Mouse (Mus musculus) bone marrow, adult 2 months (tissue): ENCODE data around the gene Mgat4b. TPM values are rescaled to one million over a fixed set of nuclear protein-coding genes. Genes with fewer than 3 reads are reported as not detected.

Source experiments
- H3K27ac ChIP-seq: fragments of 200-500 bp; 2 replicates; pipeline ENCODE4 v1.5.1; 2012; ENCODE audit warnings: low read depth, mild to moderate bottlenecking, control low read depth, inconsistent platforms, low read length; ENCODE audit not compliant: control insufficient read depth, poor library complexity, insufficient read depth
- H3K4me1 ChIP-seq: fragments of 200-500 bp; 2 replicates; pipeline ENCODE4 v1.6.1; 2011; ENCODE audit warnings: low read length; ENCODE audit not compliant: control insufficient read depth, insufficient read depth
- H3K4me3 ChIP-seq: fragments of 200-500 bp; replicated peaks from 2 replicates; pipeline ENCODE3; 2011; ENCODE audit warnings: mild to moderate bottlenecking, low read depth, low read length, control low read depth; ENCODE audit not compliant: control insufficient read depth
- CTCF ChIP-seq: fragments of 200-500 bp; IDR thresholded peaks from 2 replicates; pipeline ENCODE4 v1.5.1; 2011; ENCODE audit warnings: low read length, control low read depth; ENCODE audit not compliant: control insufficient read depth, insufficient read depth
- POLR2A ChIP-seq: fragments of 200-500 bp; IDR thresholded peaks from 2 replicates; pipeline ENCODE4 v1.6.1; 2011; ENCODE audit warnings: low read depth, mild to moderate bottlenecking, control low read depth, low read length, borderline replicate concordance; ENCODE audit not compliant: control insufficient read depth
- WGBS: fragments of 180-500 bp; shearing (Covaris S2); methylation state at CpG from one replicate; pipeline ENCODE4 v1.1.7; 2018; 5-methylcytosine and 5-hydroxymethylcytosine counted together
- polyA plus RNA-seq: library from polyadenylated mRNA; stranded (reverse); fragments of >200 nt; gene quantifications from 2 replicates; pipeline ENCODE4 v1.2.4, GENCODE M21; 2011; ENCODE audit warnings: low replicate concordance; ENCODE audit not compliant: missing spikeins, insufficient read depth, insufficient read length

The Mgat4b gene
- polyA plus RNA-seq, 1 experiment, result 20.7 TPM

DNA sequence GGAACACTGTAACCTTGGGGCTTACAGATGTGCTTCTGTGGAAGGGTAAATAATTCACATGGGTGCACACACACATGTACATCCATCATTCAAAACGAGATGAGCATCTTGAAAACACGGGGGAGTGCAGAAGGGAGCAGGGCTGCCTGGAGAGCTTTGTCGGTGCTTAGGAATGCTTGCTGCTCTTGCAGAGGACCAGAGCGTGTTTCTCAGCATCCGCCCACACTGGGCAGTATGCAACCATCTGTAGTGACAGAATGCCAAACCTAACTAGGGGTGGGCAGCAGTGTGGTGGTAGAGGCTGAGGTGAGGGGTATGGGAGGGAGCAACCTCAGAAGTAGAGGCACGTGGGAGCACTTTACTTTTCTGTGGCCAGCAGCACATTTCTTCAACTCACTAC is 33.6 kb upstream of the Mgat4b start:
- 86% methylated on average over 6 of the region's 6 CpGs for WGBS
- H3K4me1 ChIP-seq, result no peaks in the 10 kb centered on the region; the same call in 1 of the 2 replicates
- no peak overlapping the region for H3K27ac ChIP-seq
- no peak overlapping the region for H3K4me3 ChIP-seq
- TF ChIP-seq POLR2A (no peak), CTCF (no peak)

DNA sequence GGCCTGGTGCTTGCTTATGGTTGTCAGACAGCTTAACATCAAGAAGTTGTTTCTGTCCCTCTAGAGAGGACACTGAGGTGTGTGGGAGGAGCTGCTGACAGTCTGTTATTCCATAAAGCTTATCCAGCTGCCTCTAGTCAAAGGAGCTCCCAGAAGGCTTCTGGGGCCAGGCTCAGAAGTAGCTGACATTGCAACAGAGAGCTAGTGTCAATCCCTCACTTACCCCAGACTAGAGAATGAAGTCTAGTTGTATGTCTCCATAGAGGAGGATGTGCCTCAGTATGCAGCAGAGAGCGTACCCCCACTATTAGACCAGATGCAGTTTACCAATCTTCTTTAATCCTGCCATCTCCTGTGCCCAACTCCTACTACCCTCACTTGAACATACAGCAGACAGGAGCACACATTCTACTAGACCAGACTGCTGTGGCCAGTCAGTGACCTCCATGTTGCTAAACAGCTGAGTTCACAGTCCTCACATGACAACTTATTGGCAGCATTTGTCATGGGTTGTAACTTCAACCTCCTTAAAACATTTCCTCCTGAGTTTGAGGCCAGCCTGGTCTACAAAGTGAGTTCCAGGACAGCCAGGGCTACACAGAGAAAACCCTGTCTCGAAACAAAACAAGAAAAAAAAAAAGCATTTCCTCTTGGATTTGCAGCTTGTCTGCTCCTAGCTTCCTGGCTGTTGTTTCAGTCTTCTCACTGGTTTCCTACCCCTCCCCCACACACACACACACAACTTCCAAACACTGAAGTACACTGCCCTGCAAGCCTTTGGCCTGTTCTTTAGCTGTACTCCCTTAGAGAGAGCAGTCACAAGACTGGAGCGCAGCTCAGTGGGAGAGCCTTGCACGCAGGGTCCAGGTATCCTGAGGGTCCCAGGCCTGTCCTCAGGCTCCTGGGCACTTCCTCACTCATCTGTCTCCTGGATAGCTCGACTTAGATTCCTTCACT is 31.9 kb upstream of the Mgat4b start:
- no peak overlapping the region for H3K4me3 ChIP-seq
- no peak overlapping the region for H3K27ac ChIP-seq
- no peaks in the 10 kb centered on the region; the same call in 1 of the 2 replicates for H3K4me1 ChIP-seq
- WGBS, result 76% methylated on average over 5 of the region's 5 CpGs
- no peak for TF ChIP-seq POLR2A
- TF ChIP-seq CTCF, result no peak

DNA sequence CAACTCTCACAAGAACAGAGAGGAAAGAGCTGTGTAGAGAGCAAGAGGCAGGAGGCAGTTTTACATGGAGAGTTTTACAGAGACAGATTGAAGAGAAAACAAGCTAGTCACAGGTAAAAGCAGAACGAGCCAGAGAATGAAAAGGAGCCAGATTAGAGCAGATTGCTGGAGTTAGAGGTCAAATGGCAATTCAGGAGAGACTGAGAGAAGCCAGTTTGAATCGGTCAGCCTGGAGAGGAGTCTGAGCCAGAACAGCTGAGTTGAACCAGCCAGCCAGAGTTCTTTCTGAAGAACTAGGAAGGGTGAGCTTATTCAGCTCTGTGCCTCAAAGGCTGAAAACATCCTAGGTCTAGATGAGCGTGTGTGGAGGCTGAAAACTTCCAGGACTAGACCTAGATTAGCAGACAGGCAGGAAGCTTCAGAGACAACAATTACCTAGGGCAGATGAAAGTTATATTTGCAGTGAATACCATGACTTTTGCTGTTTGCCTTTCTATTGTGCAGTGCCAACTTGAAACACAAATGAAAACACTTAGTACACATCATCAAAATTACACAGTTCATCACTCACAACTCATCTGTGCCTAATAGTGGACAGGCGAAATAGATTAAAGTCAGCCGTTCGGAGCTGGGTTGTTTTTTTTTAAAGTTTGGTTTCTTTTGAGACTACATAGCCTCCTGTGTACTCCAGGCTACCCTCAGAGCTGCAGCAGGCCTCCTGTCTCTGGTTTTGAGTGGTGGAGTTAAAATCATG is 30.0 kb upstream of the Mgat4b start:
- WGBS, result 80% methylated on average over 6 of the region's 6 CpGs
- Histone ChIP-seq H3K4me1 (no peaks in the 10 kb centered on the region; the same call in 1 of the 2 replicates), H3K27ac (no peak overlapping the region), H3K4me3 (no peak overlapping the region)
- TF ChIP-seq POLR2A, result no peak
- no peak for TF ChIP-seq CTCF

DNA sequence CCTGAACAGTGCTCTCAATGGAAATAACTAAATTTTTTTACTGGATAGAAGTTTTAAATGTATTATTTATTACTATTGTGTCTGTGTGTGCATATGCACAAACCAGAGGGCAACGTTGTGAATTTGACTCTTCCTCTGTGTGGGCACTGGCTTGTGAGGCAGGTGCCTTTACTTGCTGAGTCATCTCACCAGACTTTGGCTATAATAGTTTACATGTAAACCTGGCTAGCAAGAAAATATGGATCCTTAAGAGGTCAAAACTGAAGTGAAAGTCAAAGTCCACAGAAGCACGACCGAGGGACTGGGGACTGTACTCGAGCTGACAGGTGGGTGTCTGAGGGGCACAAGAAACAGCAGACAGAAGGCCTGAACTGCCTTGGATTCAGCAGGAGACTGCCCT is 28.0 kb upstream of the Mgat4b start:
- TF ChIP-seq CTCF, result no peak
- TF ChIP-seq POLR2A, result no peak
- no peak overlapping the region for H3K27ac ChIP-seq
- H3K4me3 ChIP-seq, result no peak overlapping the region
- H3K4me1 ChIP-seq, result no peaks in the 10 kb centered on the region
- WGBS, result 40% methylated on average over 4 of the region's 4 CpGs

DNA sequence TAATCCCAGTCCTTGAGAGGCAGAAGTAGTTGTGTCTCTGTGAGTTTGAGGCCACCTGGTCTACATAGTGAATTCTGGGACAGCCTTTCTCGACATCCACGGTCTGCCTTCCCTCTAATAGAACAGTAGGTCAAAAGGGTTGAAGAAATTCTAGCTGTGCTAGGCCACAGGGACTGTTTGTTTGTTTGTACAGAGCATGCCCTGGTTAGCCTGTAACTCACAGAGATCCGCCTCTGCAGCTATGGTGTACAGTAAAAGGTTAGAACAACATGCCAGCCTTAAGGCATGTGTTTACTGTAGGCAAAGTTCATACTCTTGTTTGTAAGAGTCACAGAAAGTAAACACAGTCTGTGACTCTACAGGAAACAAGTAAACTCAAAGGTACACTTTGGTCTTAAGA is 25.9 kb upstream of the Mgat4b start:
- no peak overlapping the region for H3K27ac ChIP-seq

DNA sequence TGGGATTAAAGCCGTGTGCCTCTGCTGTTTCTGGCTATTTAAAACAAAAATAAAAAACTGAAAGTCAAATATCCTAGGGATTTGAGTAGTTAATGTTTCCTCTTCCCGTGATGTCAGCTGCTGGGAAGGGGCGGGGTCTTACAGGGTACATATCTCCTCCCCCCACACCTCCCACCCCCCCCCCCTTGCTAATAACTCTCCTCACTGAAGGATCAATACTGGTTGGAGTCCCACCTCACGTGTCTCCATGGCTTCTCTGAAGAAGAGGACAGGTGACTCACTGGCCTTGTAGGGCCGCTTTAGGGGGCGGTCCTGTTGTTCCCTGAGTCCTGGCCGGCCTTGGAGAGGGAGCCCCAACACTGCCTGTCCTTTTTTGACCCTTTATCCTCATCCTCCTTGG is 22.0 kb upstream of the Mgat4b start:
- H3K4me1 ChIP-seq, result no peaks in the 10 kb centered on the region
- 85% methylated on average over 7 of the region's 7 CpGs for WGBS
- no peak overlapping the region for H3K27ac ChIP-seq
- H3K4me3 ChIP-seq, result no peak overlapping the region
- TF ChIP-seq POLR2A (no peak), CTCF (no peak)

More for the DNA sequence above, 25.9 kb upstream of the Mgat4b start:
- Histone ChIP-seq H3K4me1 (no peaks in the 10 kb centered on the region), H3K4me3 (no peak overlapping the region)
- TF ChIP-seq CTCF, result no peak
- no peak for TF ChIP-seq POLR2A
- 82% methylated on average over 3 of the region's 3 CpGs for WGBS

DNA sequence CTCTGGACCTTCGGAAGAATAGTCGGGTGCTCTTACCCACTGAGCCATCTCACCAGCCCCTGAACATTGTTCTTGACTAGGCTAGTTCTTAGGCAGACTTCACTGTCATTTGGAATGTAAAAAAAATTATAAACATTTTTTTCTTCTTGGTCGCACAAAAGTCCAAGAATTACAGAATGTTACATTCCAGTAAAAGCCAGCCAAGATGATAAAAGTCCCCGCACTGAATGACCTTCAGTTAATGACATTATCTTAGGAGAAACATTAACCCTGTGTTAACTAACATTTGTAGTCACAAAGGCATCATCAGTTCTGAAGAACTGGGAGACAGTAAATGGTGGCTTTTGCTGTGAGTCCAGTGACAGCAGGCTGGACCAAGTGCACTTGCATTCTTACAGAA is 20.3 kb upstream of the Mgat4b start:
- Histone ChIP-seq H3K4me3 (no peak overlapping the region), H3K27ac (no peak overlapping the region), H3K4me1 (no peaks in the 10 kb centered on the region)
- TF ChIP-seq CTCF, result no peak
- 88% methylated on average over 4 of the region's 4 CpGs for WGBS

DNA sequence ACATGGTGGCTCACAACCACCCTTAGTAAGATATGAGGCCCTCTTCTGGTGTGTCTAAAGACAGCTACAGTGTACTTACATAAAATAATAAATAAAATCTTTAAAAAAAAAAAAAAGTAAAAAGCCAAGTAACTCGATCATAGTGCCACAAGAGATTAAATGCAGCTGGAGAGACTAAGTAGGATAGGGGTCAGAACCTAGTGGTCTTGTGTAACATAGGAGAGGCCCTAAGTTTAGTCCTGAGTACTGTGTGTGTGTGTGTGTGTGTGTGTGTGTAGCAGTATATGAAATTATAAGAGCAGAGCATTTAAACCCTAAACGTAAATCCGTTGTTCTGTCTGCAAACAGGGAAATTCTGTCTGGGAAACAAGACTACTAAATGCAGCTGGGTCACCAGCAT is 18.4 kb upstream of the Mgat4b start:
- Histone ChIP-seq H3K27ac (no peak overlapping the region), H3K4me1 (no peaks in the 10 kb centered on the region), H3K4me3 (no peak overlapping the region)
- 84% methylated on average over 3 of the region's 3 CpGs for WGBS
- TF ChIP-seq CTCF, result no peak
- TF ChIP-seq POLR2A, result no peak

DNA sequence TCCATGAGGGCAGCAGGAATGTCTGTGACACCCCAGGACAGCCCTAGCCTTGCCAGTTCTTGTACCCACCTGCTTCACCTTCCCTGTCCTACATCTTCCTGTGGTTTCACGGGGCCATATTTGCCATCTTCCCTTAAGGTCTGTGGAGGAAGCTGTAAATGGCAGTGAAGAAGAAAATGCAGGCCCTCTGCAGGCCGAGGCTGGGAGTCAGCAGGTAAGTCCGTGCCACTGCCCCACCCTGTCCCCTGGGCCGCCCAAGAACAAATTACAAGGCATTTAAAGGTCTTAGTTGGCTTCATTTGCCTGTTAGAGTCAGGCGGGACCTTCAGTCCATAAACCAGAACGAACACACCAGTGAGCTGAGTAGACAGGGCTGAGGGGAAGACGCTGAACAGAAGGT is 16.6 kb upstream of the Mgat4b start:
- Histone ChIP-seq H3K27ac (no peak overlapping the region), H3K4me3 (no peak overlapping the region), H3K4me1 (no peaks in the 10 kb centered on the region)
- TF ChIP-seq POLR2A (no peak), CTCF (no peak)
- WGBS, result 83% methylated on average over 7 of the region's 7 CpGs
